In the genomic region with DNA sequence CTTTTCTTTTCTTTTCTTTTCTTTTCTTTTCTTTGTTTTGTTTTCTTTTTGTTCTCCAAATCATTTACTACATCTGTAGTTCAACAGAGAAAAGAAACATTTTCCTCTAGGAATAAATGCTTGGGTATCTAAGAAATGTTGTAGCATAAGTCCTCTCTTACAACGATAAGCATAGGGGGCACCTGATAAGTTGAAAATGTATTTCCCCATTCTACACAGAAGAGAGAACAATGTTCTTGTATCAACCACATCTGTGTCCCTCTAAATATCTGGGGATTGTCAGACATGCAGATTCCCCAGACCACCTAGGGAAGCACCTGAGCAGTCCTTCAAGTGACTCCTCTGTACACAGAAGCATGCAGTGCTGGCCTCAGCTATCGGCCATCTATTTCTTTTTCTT, we compare ENCODE assay signal across 46 mouse cellular contexts. TPM values are rescaled to one million over a fixed set of nuclear protein-coding genes. Genes with fewer than 3 reads are reported as not detected.
"Had no signal": no experiment of that assay in that cellular context is flagged by ENCODE, and none has a peak within 500 bp of the region (broad histone marks: within the 10 kb centered on the region; RNA-seq: fewer than 3 reads in every experiment).

No protein-coding gene starts in this region.

- H3K4me3 ChIP-seq: limb, embryonic 10.5 days; limb, embryonic 12.5 days; limb, embryonic 13.5 days; limb, embryonic 15.5 days; liver, embryonic 12.5 days; liver, embryonic 13.5 days; liver, embryonic 15.5 days; lung, embryonic 15.5 days; megakaryocyte, embryonic 14.5 days; midbrain, embryonic 10.5 days; midbrain, embryonic 12.5 days; midbrain, embryonic 13.5 days; midbrain, embryonic 15.5 days; myocyte; neural tube, embryonic 12.5 days had no signal

- H3K27ac ChIP-seq: limb, embryonic 10.5 days; limb, embryonic 12.5 days; limb, embryonic 13.5 days; limb, embryonic 15.5 days; liver, embryonic 12.5 days; liver, embryonic 13.5 days; liver, embryonic 14.5 days; liver, embryonic 15.5 days; lung, embryonic 15.5 days; macrophage; midbrain, embryonic 10.5 days; midbrain, embryonic 12.5 days; midbrain, embryonic 13.5 days; midbrain, embryonic 15.5 days; neural tube, embryonic 12.5 days had no signal

- H3K9me3 ChIP-seq: limb, embryonic 10.5 days; limb, embryonic 12.5 days; limb, embryonic 13.5 days; limb, embryonic 15.5 days; liver, embryonic 12.5 days; liver, embryonic 13.5 days; liver, embryonic 15.5 days; lung, embryonic 15.5 days; megakaryocyte, embryonic 14.5 days; midbrain, embryonic 10.5 days; midbrain, embryonic 12.5 days; midbrain, embryonic 13.5 days; midbrain, embryonic 15.5 days; neural tube, embryonic 12.5 days had no signal

- DNase-seq: left cerebral cortex, postnatal 4 days; liver; liver, embryonic 13.5 days; liver, postnatal 0 days; lung, adult 18-20 months; lung, adult 2 months; lung, embryonic 14.5 days; lung, postnatal 10 days; lung, postnatal 14 days; lung, postnatal 36 days; lung, postnatal 4 days; midbrain, embryonic 14.5 days had no signal

- H3K36me3 ChIP-seq: limb, embryonic 10.5 days; limb, embryonic 12.5 days; limb, embryonic 13.5 days; limb, embryonic 15.5 days; liver, embryonic 12.5 days; liver, embryonic 13.5 days; liver, embryonic 15.5 days; lung, embryonic 15.5 days; midbrain, embryonic 10.5 days; midbrain, embryonic 12.5 days; midbrain, embryonic 13.5 days; midbrain, embryonic 15.5 days; neural tube, embryonic 12.5 days had no signal

- H3K27me3 ChIP-seq: limb, embryonic 12.5 days; limb, embryonic 13.5 days; limb, embryonic 15.5 days; liver, embryonic 12.5 days; liver, embryonic 13.5 days; liver, embryonic 15.5 days; lung, embryonic 15.5 days; megakaryocyte, embryonic 14.5 days; midbrain, embryonic 12.5 days; midbrain, embryonic 13.5 days; midbrain, embryonic 15.5 days; neural tube, embryonic 12.5 days had no signal

- H3K9ac ChIP-seq: limb, embryonic 12.5 days; limb, embryonic 13.5 days; limb, embryonic 15.5 days; liver, embryonic 12.5 days; liver, embryonic 13.5 days; liver, embryonic 14.5 days; liver, embryonic 15.5 days; liver, postnatal 0 days; lung, embryonic 14.5 days; lung, embryonic 15.5 days; midbrain, embryonic 12.5 days; midbrain, embryonic 13.5 days; midbrain, embryonic 15.5 days; neural tube, embryonic 12.5 days had no signal

- H3K4me1 ChIP-seq: limb, embryonic 10.5 days; limb, embryonic 12.5 days; limb, embryonic 13.5 days; limb, embryonic 15.5 days; liver, embryonic 12.5 days; liver, embryonic 13.5 days; liver, embryonic 15.5 days; lung, embryonic 15.5 days; megakaryocyte, embryonic 14.5 days; midbrain, embryonic 10.5 days; midbrain, embryonic 12.5 days; midbrain, embryonic 13.5 days; midbrain, embryonic 15.5 days; neural tube, embryonic 12.5 days had no signal

RNA-seq across cellular contexts. Expression of a gene that starts 18.3 kb away (rescaled TPM):
- total RNA-seq: left cerebral cortex, postnatal 10 days; left cerebral cortex, postnatal 14 days; left cerebral cortex, postnatal 25 days; left cerebral cortex, postnatal 36 days; left cerebral cortex, postnatal 4 days; liver, adult 2 months; megakaryocyte progenitor cell, adult 5-6 weeks; megakaryocyte, adult 5-6 weeks; megakaryocyte-erythroid progenitor cell, adult 5-6 weeks; midbrain, postnatal 0 days; monocyte, adult 5-6 weeks had no signal
- polyA plus RNA-seq: limb, embryonic 10.5 days; limb, embryonic 11.5 days; limb, embryonic 12.5 days; limb, embryonic 13.5 days; limb, embryonic 14.5 days; limb, embryonic 15.5 days; liver, adult 2 months; liver, embryonic 11.5 days; liver, embryonic 12.5 days; liver, embryonic 13.5 days; liver, embryonic 14.5 days; liver, embryonic 15.5 days; liver, postnatal 0 days; lung, adult 2 months; lung, embryonic 14.5 days; lung, embryonic 15.5 days; lung, embryonic 16.5 days; lung, postnatal 0 days; macrophage; midbrain, embryonic 10.5 days; midbrain, embryonic 11.5 days; midbrain, embryonic 12.5 days; midbrain, embryonic 13.5 days; midbrain, embryonic 14.5 days; midbrain, embryonic 15.5 days; midbrain, embryonic 16.5 days; midbrain, postnatal 0 days; neural tube, embryonic 11.5 days; neural tube, embryonic 12.5 days had no signal
